Mouse (Mus musculus): ENCODE data around the gene Hoxb4.

Hoxb4 gene

DNA sequence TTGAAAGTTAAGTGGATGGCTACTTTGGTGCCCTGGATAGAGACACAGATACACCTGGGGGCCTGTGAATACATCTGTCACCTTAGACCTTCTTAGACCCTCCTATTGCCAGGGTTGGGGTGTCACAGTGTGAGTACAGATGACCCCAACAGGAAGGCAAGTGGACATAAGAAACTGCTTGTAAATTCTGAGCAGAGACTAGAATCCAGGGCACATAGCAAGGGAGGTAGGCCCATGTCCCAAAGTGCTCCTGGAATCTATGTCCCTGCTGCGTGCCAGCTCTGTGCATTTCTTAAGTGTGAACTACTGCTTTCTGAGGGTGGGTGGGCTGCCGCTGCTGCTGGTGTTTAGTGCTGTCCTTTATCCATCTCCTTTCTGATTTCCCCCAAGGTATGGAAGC is 32.7 kb downstream of the Hoxb4 start:
- no peak for DNase-seq (ENCODE audit: low read depth)

DNA sequence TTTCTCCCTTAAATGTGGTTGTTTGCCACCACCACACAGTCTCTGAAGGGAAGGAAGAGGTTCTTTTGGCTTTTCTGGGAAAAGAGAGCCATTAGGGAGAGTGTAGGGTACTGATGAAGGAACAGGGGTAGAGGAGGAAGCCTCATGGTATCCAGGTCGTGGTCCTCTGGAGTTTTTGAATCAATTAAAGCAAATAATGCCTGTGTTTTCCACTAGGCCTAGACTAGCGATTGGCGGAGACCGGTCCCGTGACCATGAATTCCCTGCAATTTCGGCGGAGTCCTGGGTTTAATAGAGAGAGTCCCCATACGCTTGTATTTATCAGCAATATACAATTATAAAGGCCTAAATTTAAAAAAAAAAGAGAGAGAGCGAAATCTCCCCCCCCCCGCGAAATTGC is 33.2 kb downstream of the Hoxb4 start:
- DNase-seq (ENCODE audit: low read depth) = no peak

DNA sequence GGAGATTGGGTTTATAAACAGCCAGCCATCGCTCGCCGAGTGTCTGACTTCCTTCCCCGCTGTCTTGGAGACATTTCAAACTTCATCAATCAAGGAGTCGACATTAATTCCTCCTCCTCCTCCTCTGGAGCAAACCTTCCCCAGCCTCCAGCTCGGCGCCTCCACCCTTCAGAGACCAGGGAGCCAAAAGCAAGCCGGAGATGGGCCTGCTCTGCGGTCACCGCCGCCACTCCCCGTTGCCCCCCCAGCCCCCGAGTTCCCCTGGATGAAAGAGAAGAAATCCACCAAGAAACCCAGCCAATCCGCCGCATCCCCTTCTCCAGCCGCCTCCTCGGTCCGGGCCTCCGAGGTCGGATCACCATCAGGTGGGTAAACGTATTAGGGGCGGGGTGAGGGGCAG is 33.8 kb downstream of the Hoxb4 start:
- DNase-seq (ENCODE audit: low read depth) = no peak

DNA sequence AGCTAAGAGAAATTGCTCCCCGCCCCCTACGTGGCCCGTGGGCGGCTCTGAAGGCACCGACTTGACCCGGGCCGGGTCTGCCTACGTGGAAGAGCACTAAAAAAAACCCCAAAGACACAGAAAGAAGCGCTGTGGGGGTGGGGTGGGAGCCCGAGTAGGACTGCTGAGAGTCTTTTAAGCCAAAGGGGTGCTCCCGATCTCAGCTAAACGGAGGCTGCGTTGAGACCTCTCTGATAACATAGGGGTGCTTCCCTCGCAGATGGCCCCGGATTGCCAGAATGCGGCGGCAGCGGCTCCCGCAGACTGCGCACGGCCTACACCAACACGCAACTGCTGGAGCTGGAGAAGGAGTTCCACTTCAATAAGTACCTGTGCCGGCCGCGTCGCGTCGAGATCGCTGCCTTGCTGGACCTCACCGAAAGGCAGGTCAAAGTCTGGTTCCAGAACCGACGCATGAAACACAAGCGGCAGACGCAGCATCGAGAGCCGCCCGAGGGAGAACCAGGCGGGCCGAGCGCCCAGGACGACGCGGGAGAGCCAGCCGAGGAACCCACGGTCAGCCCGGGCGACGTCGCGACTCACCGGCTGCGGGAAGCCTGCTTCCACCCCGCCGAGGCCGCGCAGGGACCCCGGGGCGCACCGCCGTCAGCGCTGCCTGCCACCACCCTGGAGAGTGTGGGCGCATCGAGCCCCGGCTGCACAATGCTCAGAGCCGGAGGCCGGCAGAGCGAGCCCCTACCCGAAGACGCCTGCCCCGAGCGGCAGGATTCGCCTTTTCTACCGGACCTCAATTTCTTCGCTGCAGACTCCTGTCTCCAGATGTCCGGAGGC is 34.8 kb downstream of the Hoxb4 start:
- DNase-seq (ENCODE audit: low read depth) = peak; percentile 32

- no peak for DNase-seq (ENCODE audit: low read depth)
These were observed 35.4 kb downstream of the Hoxb4 start for GRCm38 (mm10) chr11:96353522-96353841.

- no peak for DNase-seq (ENCODE audit: low read depth)
These were observed 35.9 kb downstream of the Hoxb4 start for GRCm38 (mm10) chr11:96353939-96354338.

DNA sequence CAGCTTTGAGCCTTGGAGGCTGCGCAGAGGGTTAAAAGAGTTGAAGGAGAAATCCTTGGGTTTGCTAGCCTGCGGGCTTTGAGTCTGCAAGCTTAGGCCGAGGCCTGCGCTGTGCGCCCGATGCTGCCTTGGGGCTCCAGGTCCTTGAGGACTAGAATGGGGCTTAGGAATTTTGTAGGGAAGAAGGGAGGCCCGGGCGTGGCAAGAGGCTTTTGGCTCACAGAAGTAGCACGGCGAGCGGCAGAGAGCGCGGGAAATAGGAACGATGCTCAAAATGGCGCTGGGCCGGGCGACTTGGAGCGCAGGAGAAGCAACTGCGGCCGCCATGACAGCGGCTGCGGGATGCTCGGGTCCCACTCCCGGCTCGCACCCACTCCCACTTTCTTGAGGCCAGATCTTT is 36.3 kb downstream of the Hoxb4 start:
- DNase-seq (ENCODE audit: low read depth) = no peak

DNA sequence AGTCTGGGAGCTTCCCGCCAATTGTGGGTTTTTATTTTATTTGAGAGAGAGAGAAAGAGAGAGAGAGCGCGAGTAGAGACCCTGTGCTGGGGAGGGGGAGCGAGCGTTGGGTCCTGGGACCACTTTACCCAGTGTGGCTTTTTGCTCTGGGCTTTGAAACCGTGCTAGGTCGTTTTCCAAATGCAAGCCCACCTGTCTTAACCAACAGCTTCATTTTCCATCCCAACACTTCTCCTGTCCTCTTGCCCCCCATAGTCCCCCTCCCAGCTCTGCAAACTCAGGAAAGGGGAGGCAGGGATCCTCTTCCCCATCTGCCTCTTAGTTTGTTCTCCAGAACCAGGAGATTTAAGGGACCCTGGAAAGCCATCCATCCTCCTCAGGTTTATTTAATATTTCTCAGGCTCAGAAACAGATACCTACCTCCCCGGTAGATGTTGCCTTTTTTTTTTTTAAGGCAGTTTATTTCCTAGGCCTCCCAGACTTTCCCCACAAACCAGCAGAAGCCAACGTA is 36.8 kb downstream of the Hoxb4 start:
- no peak for DNase-seq (ENCODE audit: low read depth)

DNA sequence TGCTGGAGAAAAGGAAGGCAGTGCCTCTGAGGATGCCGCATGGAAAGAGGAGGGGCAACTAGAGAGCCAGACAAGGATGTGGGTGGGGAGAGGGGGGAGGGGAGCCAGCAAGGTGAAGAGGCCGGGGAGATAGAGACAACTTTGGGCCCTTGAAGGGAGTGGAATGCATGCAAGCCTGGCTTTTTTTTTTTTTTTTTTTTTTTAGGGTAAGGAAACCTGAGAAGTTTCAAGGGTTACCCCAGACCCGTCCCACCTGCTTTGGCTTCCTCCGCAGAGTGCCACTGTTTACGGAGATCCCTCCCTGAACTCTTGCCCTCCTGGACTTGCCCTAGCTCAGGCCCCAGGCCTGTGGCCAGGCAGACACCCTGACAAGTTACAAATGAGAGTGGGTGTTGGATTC is 45.7 kb downstream of the Hoxb4 start:
- no peak for DNase-seq (ENCODE audit: low read depth)

- DNase-seq (ENCODE audit: low read depth) = no peak
These were observed 47.5 kb downstream of the Hoxb4 start, which contains the start of gene Hoxb1 for GRCm38 (mm10) chr11:96365441-96366091. Gene Hoxb1, plus strand, starts transcription at chr11:96365752.

- no peak for DNase-seq (ENCODE audit: low read depth)
These were observed 48.3 kb downstream of the Hoxb4 start for GRCm38 (mm10) chr11:96366092-96367041.

DNA sequence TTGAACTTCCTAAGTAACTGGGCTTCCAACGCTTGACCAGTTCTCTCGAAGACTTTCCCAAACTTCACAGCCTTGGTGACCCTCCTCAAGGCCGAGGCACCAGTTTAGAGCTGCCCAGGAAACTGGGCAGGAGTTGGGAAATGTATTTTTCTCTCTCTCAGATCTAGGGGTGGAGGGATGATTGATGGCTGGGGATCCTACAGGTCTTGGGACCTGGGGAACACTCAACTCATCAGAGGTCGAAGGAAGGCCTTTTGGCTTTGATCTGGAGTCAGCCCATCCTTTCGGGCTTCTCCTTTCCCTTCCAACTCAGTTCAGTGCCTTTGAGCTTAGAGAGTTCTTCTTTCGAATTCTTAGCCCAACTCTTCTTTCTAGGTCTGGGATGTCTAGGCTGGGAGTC is 49.1 kb downstream of the Hoxb4 start:
- DNase-seq (ENCODE audit: low read depth) = no peak

GRCm38 (mm10) chr11:96368686-96369085 is 50.6 kb downstream of the Hoxb4 start:
- no peak for DNase-seq (ENCODE audit: low read depth)

GRCm38 (mm10) chr11:96369140-96369539 is 51.1 kb downstream of the Hoxb4 start:
- no peak for DNase-seq (ENCODE audit: low read depth)

Data from induced T-regulatory cell, adult 2 months (primary cell).